Mouse (Mus musculus) G1E (cell line): ENCODE results near the gene Top2a. TPM values are rescaled to one million over a fixed set of nuclear protein-coding genes. Genes with fewer than 3 reads are reported as not detected.

ENCODE experiments used
- ATAC-seq: 2 replicates; pipeline ENCODE4 v1.8.0; 2016; ENCODE audit warnings: mild to moderate bottlenecking; ENCODE audit not compliant: insufficient number of reproducible peaks, poor library complexity, low FRiP score, severe bottlenecking; ENCODE audit errors: extremely low read depth
- DNase-seq: peaks from one replicate; pipeline ENCODE4 v3.0.0; 2012; ENCODE audit warnings: low spot score
- H3K27me3 ChIP-seq: 2 replicates; pipeline ENCODE4 v1.6.1; 2012; ENCODE audit warnings: mild to moderate bottlenecking, low read length, inconsistent platforms; ENCODE audit not compliant: insufficient read depth
- H3K36me3 ChIP-seq: replicated peaks from 2 replicates; pipeline ENCODE3; 2012; ENCODE audit warnings: mild to moderate bottlenecking, inconsistent platforms
- H3K4me1 ChIP-seq: 2 replicates; pipeline ENCODE4 v1.6.1; 2012; ENCODE audit warnings: low read depth, low read length, inconsistent platforms, mixed read lengths; ENCODE audit not compliant: insufficient read depth
- H3K4me3 ChIP-seq: 2 replicates; pipeline ENCODE4 v1.5.1; 2012; ENCODE audit warnings: low read depth, mild to moderate bottlenecking, inconsistent platforms, low read length, moderate library complexity, mixed read lengths
- H3K9me3 ChIP-seq: replicated peaks from 2 replicates; pipeline ENCODE4 v1.6.1; 2012; ENCODE audit warnings: inconsistent platforms
- CTCF ChIP-seq: IDR thresholded peaks from 2 replicates; pipeline ENCODE4 v1.5.1; 2012; ENCODE audit warnings: low read depth, low read length, inconsistent platforms, mixed read lengths
- GATA1 ChIP-seq: IDR thresholded peaks from 2 replicates; pipeline ENCODE4 v1.6.1; 2012; ENCODE audit warnings: borderline replicate concordance, low read length, inconsistent platforms, mixed read lengths
- GATA2 ChIP-seq: IDR thresholded peaks from 2 replicates; pipeline ENCODE4 v1.6.1; 2012; ENCODE audit warnings: low read depth, low read length, inconsistent platforms, borderline replicate concordance
- POLR2AphosphoS5 ChIP-seq: IDR thresholded peaks from 2 replicates; pipeline ENCODE4 v1.6.1; 2012; ENCODE audit warnings: low read depth, low read length, inconsistent platforms; ENCODE audit not compliant: insufficient replicate concordance
- TAL1 ChIP-seq: conservative IDR thresholded peaks from 2 replicates; pipeline ENCODE4 v1.6.1; 2012; ENCODE audit warnings: low read depth, low read length, inconsistent platforms, mixed read lengths
- polyA plus RNA-seq: library from polyadenylated mRNA; stranded (reverse); fragments of >175 nt; gene quantifications from 2 replicates; pipeline ENCODE4 v1.2.3, GENCODE M21; 2012
- total RNA-seq, 2 experiments: library from RNA; stranded (forward) in 1 of 2; stranded (reverse) in 1 of 2; fragments of 200-1000 nt in 1 of 2; fragments of >200 nt in 1 of 2; fragmentation: Nextera tagmentation in 1 of 2; gene quantifications; 2 replicates each; pipeline ENCODE4 v1.2.3; 2014 to 2017

Gene Top2a
- total and polyA plus RNA-seq, 3 experiments: 89.9 to 752 (median 497) TPM

GRCm38 (mm10) chr11:98981289-98981996 lies 42.5 kb downstream of the Top2a start:
- Histone ChIP-seq H3K27me3 (peaks cover 66% of the 10 kb centered on the region), H3K9me3 (peaks cover 12% of the 10 kb centered on the region), H3K4me3 (no peak overlapping the region), H3K4me1 (peaks cover 18% of the 10 kb centered on the region), H3K36me3 (no peaks in the 10 kb centered on the region)
- ATAC-seq: no peak
- no peak for DNase-seq
- TF ChIP-seq GATA2 (no peak), TAL1 (no peak), CTCF (no peak), POLR2AphosphoS5 (no peak), GATA1 (no peak)

GRCm38 (mm10) chr11:98979356-98979755 lies 44.6 kb downstream of the Top2a start:
- peaks cover 56% of the 10 kb centered on the region for H3K27me3 ChIP-seq
- peaks cover 12% of the 10 kb centered on the region for H3K9me3 ChIP-seq
- H3K4me3 ChIP-seq: no peak overlapping the region
- no peak for ATAC-seq
- no peak for DNase-seq
- H3K4me1 ChIP-seq: peaks cover 23% of the 10 kb centered on the region
- no peak for TF ChIP-seq GATA2
- peaks cover 10% of the 10 kb centered on the region for H3K36me3 ChIP-seq

- DNase-seq: no peak
- Histone ChIP-seq H3K4me1 (peaks cover 23% of the 10 kb centered on the region), H3K27me3 (peaks cover 51% of the 10 kb centered on the region), H3K36me3 (peaks cover 17% of the 10 kb centered on the region), H3K4me3 (no peak overlapping the region), H3K9me3 (peaks cover 12% of the 10 kb centered on the region)
- no peak for ATAC-seq
- no peak for TF ChIP-seq GATA1
- no peak for TF ChIP-seq CTCF
- no peak for TF ChIP-seq POLR2AphosphoS5
- TF ChIP-seq GATA2: no peak
- no peak for TF ChIP-seq TAL1
Measured at GRCm38 (mm10) chr11:98978526-98979148, 45.4 kb downstream of the Top2a start.

DNA sequence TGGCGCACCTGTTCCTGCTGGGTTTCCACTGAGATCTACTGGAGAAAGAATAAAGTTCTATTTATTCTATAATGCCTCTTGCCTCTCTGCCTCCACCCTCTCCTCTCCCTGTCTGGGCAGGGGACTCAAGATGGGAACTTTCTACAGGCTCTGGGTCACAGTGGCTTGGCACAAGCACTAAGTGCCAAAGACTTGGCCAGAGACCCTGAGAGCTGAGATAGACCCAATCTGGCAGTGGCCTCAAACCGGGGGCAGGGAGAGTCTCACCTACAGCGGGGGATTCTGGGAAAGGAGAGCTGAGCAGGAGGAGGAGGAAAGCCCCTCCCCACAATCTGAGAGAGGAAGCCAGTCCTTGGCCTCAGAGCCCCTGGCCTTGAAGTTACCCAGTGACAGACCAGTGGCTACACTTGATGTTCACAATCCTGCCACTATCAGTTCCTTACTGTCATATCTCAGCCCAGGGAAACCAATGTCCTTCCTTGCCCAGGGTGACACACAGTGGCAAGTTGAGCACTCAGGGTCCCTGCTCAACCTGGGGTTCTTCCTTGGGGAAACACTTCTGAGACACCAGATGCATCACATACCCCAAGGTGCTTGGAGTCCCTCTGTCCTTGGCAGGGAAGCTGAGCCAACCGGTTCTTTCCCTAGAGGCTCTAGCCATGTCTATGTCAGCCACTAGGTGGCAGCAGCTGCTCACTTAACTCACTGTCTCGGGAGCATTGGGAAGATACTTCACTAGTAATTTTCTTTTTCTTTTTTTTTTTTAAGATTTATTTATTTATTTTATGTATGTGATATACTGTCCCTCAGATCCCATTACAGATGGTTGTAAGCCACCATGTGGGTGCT lies 48.9 kb downstream of the Top2a start:
- Histone ChIP-seq H3K4me3 (no peak overlapping the region), H3K27me3 (peaks cover 18% of the 10 kb centered on the region), H3K9me3 (no peaks in the 10 kb centered on the region), H3K4me1 (peaks cover 41% of the 10 kb centered on the region), H3K36me3 (peaks cover 52% of the 10 kb centered on the region)
- ATAC-seq: no peak
- TF ChIP-seq CTCF (peak; percentile 70), TAL1 (no peak), GATA1 (no peak)
- no peak for DNase-seq

DNA sequence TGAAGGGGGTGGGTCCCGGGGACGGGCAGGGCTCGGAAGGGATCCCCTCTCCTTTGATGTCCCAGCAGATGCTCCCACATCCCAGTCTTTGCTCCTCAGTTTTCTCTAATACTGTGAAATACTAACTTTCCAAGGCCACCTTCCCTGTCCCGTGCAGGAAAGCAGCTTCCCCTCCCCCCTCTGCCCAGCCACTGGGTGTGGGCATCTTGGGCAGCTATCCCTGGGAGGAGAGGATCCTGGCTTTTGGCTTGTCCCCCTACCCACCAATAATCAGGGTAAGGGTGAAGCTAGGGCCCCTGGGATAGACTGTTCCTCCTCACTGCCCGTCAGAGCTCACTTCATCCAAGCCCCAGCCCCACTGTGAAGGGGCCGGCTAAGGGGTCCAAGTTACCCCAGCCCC lies 49.8 kb downstream of the Top2a start:
- ATAC-seq: no peak
- TF ChIP-seq CTCF (no peak), GATA2 (no peak), TAL1 (no peak), POLR2AphosphoS5 (no peak)

GRCm38 (mm10) chr11:98973584-98973983 lies 50.4 kb downstream of the Top2a start:
- DNase-seq (no peak), ATAC-seq (no peak)
- Histone ChIP-seq H3K4me1 (peaks cover 50% of the 10 kb centered on the region), H3K9me3 (no peaks in the 10 kb centered on the region), H3K27me3 (peaks cover 7% of the 10 kb centered on the region), H3K4me3 (no peak overlapping the region), H3K36me3 (peaks cover 67% of the 10 kb centered on the region)
- no peak for TF ChIP-seq GATA2
- TF ChIP-seq CTCF: no peak
- no peak for TF ChIP-seq POLR2AphosphoS5
- no peak for TF ChIP-seq TAL1
- no peak for TF ChIP-seq GATA1

More for the DNA sequence above, 49.8 kb downstream of the Top2a start:
- no peaks in the 10 kb centered on the region for H3K9me3 ChIP-seq
- DNase-seq: no peak
- peaks cover 13% of the 10 kb centered on the region for H3K27me3 ChIP-seq
- H3K4me1 ChIP-seq: peaks cover 48% of the 10 kb centered on the region
- H3K36me3 ChIP-seq: peaks cover 61% of the 10 kb centered on the region
- no peak overlapping the region for H3K4me3 ChIP-seq
